Mouse (Mus musculus): Measurements from ENCODE around the gene Iqcj. TPM values are rescaled to one million over a fixed set of nuclear protein-coding genes. Genes with fewer than 3 reads are reported as not detected.

Iqcj gene
- total RNA-seq, 2 experiments from 2014 or later = not detected

- peak; percentile 14 to 40 for DNase-seq
- intact Hi-C loops (cut with DNase I) = no loop called here
Observed at GRCm38 (mm10) chr3:67952517-67952940, 60.5 kb downstream of the Iqcj start.

- intact Hi-C loops (cut with DNase I) = no loop called here
- peak; percentile 5 to 10 for DNase-seq
Observed at GRCm38 (mm10) chr3:67954459-67955065, 62.5 kb downstream of the Iqcj start.

GRCm38 (mm10) chr3:67959672-67960071, 67.7 kb downstream of the Iqcj start:
- DNase-seq = no peak
- intact Hi-C loops (cut with DNase I) = no loop called here

- intact Hi-C loops (cut with DNase I) = no loop called here
- no peak for DNase-seq
Observed at GRCm38 (mm10) chr3:67960133-67960532, 68.1 kb downstream of the Iqcj start.

- intact Hi-C loops (cut with DNase I) = no loop called here
- no peak for DNase-seq
Observed at GRCm38 (mm10) chr3:67960727-67961126, 68.7 kb downstream of the Iqcj start.

- intact Hi-C loops (cut with DNase I) = no loop called here
- no peak for DNase-seq
Observed at GRCm38 (mm10) chr3:67961934-67962639, 70.1 kb downstream of the Iqcj start.

- intact Hi-C loops (cut with DNase I) = no loop called here
- DNase-seq = no peak
Observed at GRCm38 (mm10) chr3:67974340-67974998, 82.4 kb downstream of the Iqcj start.

- intact Hi-C loops (cut with DNase I) = no loop called here
- no peak for DNase-seq
Observed at GRCm38 (mm10) chr3:67980006-67980405, 88.0 kb downstream of the Iqcj start.

- no peak for DNase-seq
- intact Hi-C loops (cut with DNase I) = no loop called here
Observed at GRCm38 (mm10) chr3:67983329-67983728, 91.3 kb downstream of the Iqcj start.

GRCm38 (mm10) chr3:68002415-68002814, 110.4 kb downstream of the Iqcj start:
- DNase-seq = no peak
- intact Hi-C loops (cut with DNase I) = no loop called here

GRCm38 (mm10) chr3:68012342-68012741, 120.3 kb downstream of the Iqcj start:
- intact Hi-C loops (cut with DNase I) = no loop called here
- DNase-seq = no peak

GRCm38 (mm10) chr3:68015786-68016185, 123.8 kb downstream of the Iqcj start:
- intact Hi-C loops (cut with DNase I) = no loop called here
- no peak for DNase-seq

GRCm38 (mm10) chr3:68019401-68019800, 127.4 kb downstream of the Iqcj start:
- DNase-seq = no peak
- intact Hi-C loops (cut with DNase I) = no loop called here

- intact Hi-C loops (cut with DNase I) = no loop called here
- DNase-seq = no peak
Observed at GRCm38 (mm10) chr3:68036097-68036496, 144.1 kb downstream of the Iqcj start.

- intact Hi-C loops (cut with DNase I) = loop anchor here (10.0 kb wide), 1 partner anchor 688 kb away; no protein-coding TSS in a partner anchor
- DNase-seq = no peak
Observed at GRCm38 (mm10) chr3:68042951-68043350, 150.9 kb downstream of the Iqcj start.

- DNase-seq = peak in 1 of 2 experiments; percentile 36
- intact Hi-C loops (cut with DNase I) = loop anchor here (1.0 to 10.0 kb wide), 3 partner anchors 421 to 691 kb away; no protein-coding TSS in a partner anchor
Observed at GRCm38 (mm10) chr3:68045475-68046416, 153.7 kb downstream of the Iqcj start.

GRCm38 (mm10) chr3:68053538-68053937, 161.5 kb downstream of the Iqcj start:
- intact Hi-C loops (cut with DNase I) = no loop called here
- peak in 1 of 2 experiments; percentile 19 for DNase-seq

- no peak for DNase-seq
- intact Hi-C loops (cut with DNase I) = no loop called here
Observed at GRCm38 (mm10) chr3:68055071-68055470, 163.1 kb downstream of the Iqcj start.

GRCm38 (mm10) chr3:68056373-68057275, 164.6 kb downstream of the Iqcj start:
- peak; percentile 77 to 87 for DNase-seq
- intact Hi-C loops (cut with DNase I) = loop anchor here (2.0 kb wide), 1 partner anchor 486 kb away; no protein-coding TSS in a partner anchor
